Mouse (Mus musculus) CH12.LX (cell line): Measurements from ENCODE around the gene Tufm. TPM values are rescaled to one million over a fixed set of nuclear protein-coding genes. Genes with fewer than 3 reads are reported as not detected.

ENCODE experiments used
- DNase-seq: peaks from one replicate; pipeline ENCODE4 v3.0.0-alpha.2; 2013; ENCODE audit errors: extremely low read depth
- H3K27ac ChIP-seq: 2 replicates; pipeline ENCODE4 v1.5.1; 2012; ENCODE audit warnings: low read depth, mild to moderate bottlenecking, control low read depth, moderate library complexity; ENCODE audit not compliant: insufficient read depth
- H3K27me3 ChIP-seq: replicated peaks from 2 replicates; pipeline ENCODE3; 2012; ENCODE audit warnings: inconsistent platforms
- H3K36me3 ChIP-seq, 2 experiments: replicated peaks in 1 of 2; 2 replicates each; pipeline versions ENCODE3 to v1.6.1; 2012; ENCODE audit warnings: inconsistent platforms in 1 of 2, low read length in 1 of 2, mild to moderate bottlenecking in 1 of 2, mixed read lengths in 1 of 2, moderate library complexity in 1 of 2; ENCODE audit not compliant: control insufficient read depth in 1 of 2, insufficient read depth in 1 of 2
- H3K4me1 ChIP-seq, 2 experiments: 2 replicates each; pipeline ENCODE4 v1.6.1; 2012; ENCODE audit warnings: inconsistent platforms in 1 of 2, moderate library complexity in 1 of 2; ENCODE audit not compliant: insufficient read depth in 2 of 2, control insufficient read depth in 1 of 2
- H3K4me2 ChIP-seq: 2 replicates; pipeline ENCODE4 v1.6.1; 2012; ENCODE audit warnings: low read depth, mild to moderate bottlenecking, control low read depth; ENCODE audit not compliant: poor library complexity, insufficient read depth, severe bottlenecking
- H3K4me3 ChIP-seq, 3 experiments: fragments of 150-350 bp in 1 of 3; sonication (generic) in 1 of 3; replicated peaks in 1 of 3; 2 replicates each; pipeline versions ENCODE3 to v1.5.1; 2011 to 2012; ENCODE audit warnings: low read depth in 2 of 3, low read length in 2 of 3, mild to moderate bottlenecking in 2 of 3, moderate library complexity in 2 of 3, control low read depth in 1 of 3, improper control_type of control experiment in 1 of 3, inconsistent platforms in 1 of 3, mixed read lengths in 1 of 3; ENCODE audit not compliant: poor library complexity in 1 of 3
- H3K79me2 ChIP-seq: replicated peaks from 2 replicates; pipeline ENCODE4 v1.6.1; 2012; ENCODE audit warnings: mild to moderate bottlenecking, moderate library complexity; ENCODE audit not compliant: control insufficient read depth, poor library complexity, insufficient read depth, severe bottlenecking; ENCODE audit errors: extremely low read depth
- H3K9ac ChIP-seq: 2 replicates; pipeline ENCODE4 v1.6.1; 2012; ENCODE audit warnings: low read depth, mild to moderate bottlenecking, control low read depth, moderate library complexity; ENCODE audit not compliant: insufficient read depth
- H3K9me3 ChIP-seq: replicated peaks from 2 replicates; pipeline ENCODE3; 2012; ENCODE audit warnings: low read length, inconsistent platforms, mixed read lengths
- CTCF ChIP-seq, 2 experiments: IDR thresholded peaks in 1 of 2; conservative IDR thresholded peaks in 1 of 2; 2 replicates each; pipeline ENCODE4 v1.5.1; 2011 to 2012; ENCODE audit warnings: low read depth in 2 of 2, low read length in 2 of 2, improper control_type of control experiment in 1 of 2, inconsistent platforms in 1 of 2, mild to moderate bottlenecking in 1 of 2, moderate library complexity in 1 of 2
- E2F4 ChIP-seq: IDR thresholded peaks from 2 replicates; pipeline ENCODE4 v1.6.1; 2011; ENCODE audit warnings: low read depth, low read length, improper control_type of control experiment; ENCODE audit not compliant: insufficient replicate concordance
- ELF1 ChIP-seq: IDR thresholded peaks from 2 replicates; pipeline ENCODE4 v1.6.1; 2014; ENCODE audit warnings: low read depth, mild to moderate bottlenecking, inconsistent platforms, low read length, improper control_type of control experiment
- EP300 ChIP-seq: IDR thresholded peaks from 2 replicates; pipeline ENCODE4 v1.6.1; 2011; ENCODE audit warnings: low read length, improper control_type of control experiment
- GABPA ChIP-seq: IDR thresholded peaks from 2 replicates; pipeline ENCODE4 v1.6.1; 2012; ENCODE audit warnings: low read depth, low read length, improper control_type of control experiment, inconsistent platforms; ENCODE audit not compliant: insufficient replicate concordance
- IRF4 ChIP-seq: IDR thresholded peaks from 2 replicates; pipeline ENCODE4 v1.6.1; 2014; ENCODE audit warnings: low read depth, mild to moderate bottlenecking, inconsistent platforms, low read length, improper control_type of control experiment
- JUN ChIP-seq: IDR thresholded peaks from 2 replicates; pipeline ENCODE4 v1.6.1; 2011; ENCODE audit warnings: low read depth, mild to moderate bottlenecking, low read length, improper control_type of control experiment, moderate library complexity; ENCODE audit not compliant: insufficient read depth
- JUND ChIP-seq: conservative IDR thresholded peaks from 2 replicates; pipeline ENCODE4 v1.6.1; 2011; ENCODE audit warnings: low read depth, low read length, improper control_type of control experiment
- KAT2A ChIP-seq: IDR thresholded peaks from 2 replicates; pipeline ENCODE4 v1.6.1; 2012; ENCODE audit warnings: low read length, improper control_type of control experiment, inconsistent platforms; ENCODE audit not compliant: insufficient replicate concordance
- MAFK ChIP-seq: IDR thresholded peaks from 2 replicates; pipeline ENCODE4 v1.6.1; 2011; ENCODE audit warnings: low read length, improper control_type of control experiment; ENCODE audit not compliant: insufficient replicate concordance
- MAX ChIP-seq: IDR thresholded peaks from 2 replicates; pipeline ENCODE4 v1.6.1; 2011; ENCODE audit warnings: low read length, improper control_type of control experiment
- NRF1 ChIP-seq: IDR thresholded peaks from 2 replicates; pipeline ENCODE4 v1.6.1; 2014; ENCODE audit warnings: low read depth, mild to moderate bottlenecking, inconsistent platforms, low read length, improper control_type of control experiment, moderate library complexity
- PAX5 ChIP-seq: IDR thresholded peaks from 2 replicates; pipeline ENCODE4 v1.6.1; 2012; ENCODE audit warnings: low read length, inconsistent platforms, mixed read lengths
- POLR2AphosphoS2 ChIP-seq: IDR thresholded peaks from 2 replicates; pipeline ENCODE4 v1.6.1; 2011; ENCODE audit warnings: low read depth, low read length, improper control_type of control experiment
- SIN3A ChIP-seq: IDR thresholded peaks from 2 replicates; pipeline ENCODE4 v1.6.1; 2012; ENCODE audit warnings: low read length, improper control_type of control experiment, inconsistent platforms
- TBP ChIP-seq: conservative IDR thresholded peaks from 2 replicates; pipeline ENCODE4 v1.6.1; 2011; ENCODE audit warnings: low read depth, low read length, improper control_type of control experiment
- USF2 ChIP-seq: conservative IDR thresholded peaks from 2 replicates; pipeline ENCODE4 v1.6.1; 2011; ENCODE audit warnings: low read depth, low read length, improper control_type of control experiment
- ZKSCAN1 ChIP-seq: IDR thresholded peaks from 2 replicates; pipeline ENCODE4 v1.6.1; 2012; ENCODE audit warnings: low read depth, inconsistent platforms, low read length, improper control_type of control experiment, borderline replicate concordance
- ZMIZ1 ChIP-seq: IDR thresholded peaks from 2 replicates; pipeline ENCODE4 v1.6.1; 2012; ENCODE audit warnings: low read depth, mild to moderate bottlenecking, inconsistent platforms, low read length, improper control_type of control experiment
- dilution Hi-C: fragments of 300-500 bp; cut with MboI; formaldehyde crosslinking; loops from 2 replicates; pipeline ENCODE4 v1.14.3; 2020; ENCODE audit warnings: low sequenced_read_pairs; ENCODE audit not compliant: extremely low pct_unique_long_range_greater_than_20kb, extremely low pct_ligation_motif_present
- in situ Hi-C: fragments of 300-500 bp; cut with MboI; formaldehyde crosslinking; loops from 3 replicates; pipeline ENCODE4 v1.14.3; 2019; ENCODE audit warnings: low sequenced_read_pairs, low pct_ligation_motif_present, low pct_unique_long_range_greater_than_20kb, mixed read lengths
- polyA plus RNA-seq: library from polyadenylated mRNA; unstranded; fragments of >175 nt; gene quantifications from 2 replicates; pipeline ENCODE4 v1.2.1, GENCODE M21; 2012; ENCODE audit warnings: low read depth; ENCODE audit not compliant: insufficient read length
- total RNA-seq, 2 experiments: library from RNA; depleted of rRNA; stranded (reverse); fragments of 300-350 nt in 1 of 2; fragments of >200 nt in 1 of 2; gene quantifications; 2 replicates each; pipeline ENCODE4 v1.2.3; 2012 to 2014

Gene Tufm
- total and polyA plus RNA-seq, 3 experiments: 115 to 219 (median 156) TPM

GRCm38 (mm10) chr7:126519513-126519912, 32.4 kb downstream of the Tufm start:
- in situ Hi-C loops: no loop called here
- H3K79me2 ChIP-seq: no peaks in the 10 kb centered on the region

GRCm38 (mm10) chr7:126523316-126523715, 36.2 kb downstream of the Tufm start:
- peaks cover 0 to 4% of the 10 kb centered on the region in 2 experiments; a peak in 2 of 4 replicates for H3K4me1 ChIP-seq
- no peak for DNase-seq
- in situ Hi-C loops: no loop called here
- no peaks in the 10 kb centered on the region for H3K27me3 ChIP-seq
- H3K9me3 ChIP-seq: no peaks in the 10 kb centered on the region
- H3K36me3 ChIP-seq: no peaks in the 10 kb centered on the region
- TF ChIP-seq MAX (no peak), PAX5 (no peak), SIN3A (no peak), POLR2AphosphoS2 (no peak), TBP (no peak), E2F4 (no peak), JUND (no peak), ZKSCAN1 (no peak), IRF4 (no peak), KAT2A (no peak), ELF1 (no peak), NRF1 (no peak), USF2 (no peak), MAFK (no peak), JUN (no peak), EP300 (no peak), GABPA (no peak), ZMIZ1 (no peak)
- H3K4me3 ChIP-seq: no peak overlapping the region
- H3K27ac ChIP-seq: no peak overlapping the region
- no peaks in the 10 kb centered on the region for H3K79me2 ChIP-seq
- H3K4me2 ChIP-seq: no peak overlapping the region
- H3K9ac ChIP-seq: no peak overlapping the region
- dilution Hi-C loops: no loop called here

More at GRCm38 (mm10) chr7:126519513-126519912, 32.4 kb downstream of the Tufm start:
- Histone ChIP-seq H3K36me3 (no peaks in the 10 kb centered on the region), H3K4me3 (no peak overlapping the region), H3K4me1 (no peaks in the 10 kb centered on the region), H3K27me3 (peaks cover 2% of the 10 kb centered on the region), H3K27ac (no peak overlapping the region), H3K9me3 (no peaks in the 10 kb centered on the region), H3K9ac (no peak overlapping the region), H3K4me2 (no peak overlapping the region)
- no peak for TF ChIP-seq USF2
- TF ChIP-seq CTCF (conservative IDR thresholded peaks at IDR 0.05 in 1 of 2, IDR thresholded peaks at IDR 0.05 in 1 of 2; ENCODE audit: low read depth in 2 of 2, low read length in 2 of 2): 0 out of 4 replicates have a peak, but pooled peaks of 1 of the 2 experiments have one; percentile 10
- DNase-seq: no peak
- dilution Hi-C loops: no loop called here
